Mouse (Mus musculus) heart, adult 2 months (tissue): ENCODE measurements around the gene Tubg2. TPM values are rescaled to one million over a fixed set of nuclear protein-coding genes. Genes with fewer than 3 reads are reported as not detected.
A peak's percentile ranks its signal among the peaks of the same experiment; 100 is the strongest.

Experiments used
- DNase-seq, 2 experiments: peaks; one replicate each; pipeline ENCODE4 v3.0.0; 2021
- H3K27ac ChIP-seq: fragments of 200-600 bp; 2 replicates; pipeline ENCODE4 v1.8.1; 2022
- H3K27me3 ChIP-seq: fragments of 200-500 bp; 2 replicates; pipeline ENCODE4 v1.6.1; 2012; ENCODE audit warnings: mild to moderate bottlenecking, low read length, inconsistent platforms, mixed read lengths; ENCODE audit not compliant: control insufficient read depth, insufficient read depth
- H3K36me3 ChIP-seq: fragments of 200-500 bp; 2 replicates; pipeline ENCODE4 v1.6.1; 2012; ENCODE audit warnings: low read length, inconsistent platforms; ENCODE audit not compliant: control insufficient read depth, insufficient read depth
- H3K4me1 ChIP-seq: fragments of 200-500 bp; 2 replicates; pipeline ENCODE4 v1.6.1; 2011; ENCODE audit warnings: low read length; ENCODE audit not compliant: control insufficient read depth, insufficient read depth
- H3K4me3 ChIP-seq: fragments of 200-600 bp; 2 replicates; pipeline ENCODE4 v1.8.1; 2022
- H3K79me2 ChIP-seq: fragments of 200-500 bp; replicated peaks from 2 replicates; pipeline ENCODE4 v1.6.1; 2012; ENCODE audit warnings: mild to moderate bottlenecking, inconsistent platforms, low read length, moderate library complexity, mixed read lengths; ENCODE audit not compliant: control insufficient read depth, insufficient read depth
- H3K9ac ChIP-seq: fragments of 200-500 bp; 2 replicates; pipeline ENCODE4 v1.6.1; 2012; ENCODE audit warnings: low read depth, mild to moderate bottlenecking, control low read depth, inconsistent platforms, low read length, mixed read lengths
- CTCF ChIP-seq: fragments of 200-600 bp; IDR thresholded peaks from 2 replicates; pipeline ENCODE4 v1.8.1; 2022; ENCODE audit warnings: antibody characterized with exemption, mild to moderate bottlenecking, moderate library complexity
- EP300 ChIP-seq: fragments of 200-500 bp; IDR thresholded peaks from 2 replicates; pipeline ENCODE4 v1.6.1; 2011; ENCODE audit warnings: low read depth, low read length, control low read depth; ENCODE audit not compliant: insufficient read depth
- POLR2A ChIP-seq: fragments of 200-500 bp; IDR thresholded peaks from 2 replicates; pipeline ENCODE4 v1.6.1; 2011; ENCODE audit warnings: mild to moderate bottlenecking, low read depth, low read length, control low read depth; ENCODE audit not compliant: insufficient read depth
- WGBS: fragments of 180-500 bp; shearing (Covaris S2); methylation state at CpG from one replicate; pipeline ENCODE4 v1.1.7; 2018; 5-methylcytosine and 5-hydroxymethylcytosine counted together
- intact Hi-C: fragments of 180-260 bp; cut with DNase I; formaldehyde crosslinking; loops from one replicate; pipeline ENCODE4 v1.15.1; 2025
- polyA plus RNA-seq: library from polyadenylated mRNA; depleted of rRNA; stranded (reverse); fragments of >200 nt; gene quantifications from 2 replicates; pipeline ENCODE4 v1.2.3, GENCODE M21; 2012
- total RNA-seq, 2 experiments: library from RNA; stranded (reverse); gene quantifications; 2 replicates each; pipeline ENCODE4 v1.2.3; 2021

The Tubg2 gene
- total and polyA plus RNA-seq, 3 experiments = 2.9 to 3.5 (median 3.5) TPM

GRCm38 (mm10) chr11:101170354-101170810, 14.7 kb downstream of the Tubg2 start, which contains the start of gene Cntnap1:
Cntnap1 (plus strand) TSS chr11:101170523.
- peaks cover 10% of the 10 kb centered on the region for H3K4me1 ChIP-seq
- no peaks in the 10 kb centered on the region for H3K27me3 ChIP-seq
- H3K9ac ChIP-seq = peak within 1 kb of the TSS; percentile 78
- TF ChIP-seq EP300 (peak; percentile 52; the same call in 1 of the 2 replicates), CTCF (no peak), POLR2A (peak; percentile 45; the same call in 1 of the 2 replicates)
- WGBS = under 1% methylated on average over 35 of the region's 35 CpGs
- peak; percentile 82 to 84 for DNase-seq
- no peaks in the 10 kb centered on the region for H3K79me2 ChIP-seq
- peak within 1 kb of the TSS; percentile 65 for H3K4me3 ChIP-seq
- peaks cover 2% of the 10 kb centered on the region; the same call in 1 of the 2 replicates for H3K36me3 ChIP-seq
- intact Hi-C loops = loop anchor here (5.0 to 10.0 kb wide), 2 partner anchors 33 to 456 kb away; partner anchors contain the start of genes Hspb9 and Kat2a
- peak within 1 kb of the TSS; percentile 96 for H3K27ac ChIP-seq

GRCm38 (mm10) chr11:101170811-101171610, 15.3 kb downstream of the Tubg2 start, which contains the start of gene Plekhh3:
Plekhh3 (minus strand) TSS chr11:101171351.
- Histone ChIP-seq H3K79me2 (no peaks in the 10 kb centered on the region), H3K4me1 (peaks cover 10% of the 10 kb centered on the region), H3K9ac (peak within 1 kb of the TSS; percentile 78), H3K27me3 (no peaks in the 10 kb centered on the region), H3K27ac (peak within 1 kb of the TSS; percentile 96), H3K36me3 (peaks cover 2% of the 10 kb centered on the region; the same call in 1 of the 2 replicates), H3K4me3 (peak within 1 kb of the TSS; percentile 65)
- WGBS = under 1% methylated on average over 48 of the region's 50 CpGs
- DNase-seq = peak; percentile 93 to 96
- intact Hi-C loops = loop anchor here (5.0 to 10.0 kb wide), 2 partner anchors 34 to 456 kb away; partner anchors contain the start of genes Hspb9 and Kat2a
- peak; percentile 34 for TF ChIP-seq CTCF
- TF ChIP-seq POLR2A = peak; percentile 80
- peak; percentile 69; the same call in 1 of the 2 replicates for TF ChIP-seq EP300

GRCm38 (mm10) chr11:101171721-101172433, 16.2 kb downstream of the Tubg2 start:
- H3K4me1 ChIP-seq = peaks cover 11% of the 10 kb centered on the region

GRCm38 (mm10) chr11:101172434-101172815, 16.7 kb downstream of the Tubg2 start:
- H3K36me3 ChIP-seq = 0 out of 2 replicates have a peak, but pooled peaks cover 2% of the 10 kb centered on the region
- no peak for DNase-seq
- H3K4me1 ChIP-seq = peaks cover 11% of the 10 kb centered on the region
- H3K27me3 ChIP-seq = no peaks in the 10 kb centered on the region
- H3K9ac ChIP-seq = peak overlapping the region; percentile 62
- TF ChIP-seq POLR2A (no peak), CTCF (no peak), EP300 (no peak)
- H3K4me3 ChIP-seq = peak overlapping the region; percentile 53
- no peaks in the 10 kb centered on the region for H3K79me2 ChIP-seq
- WGBS = 4% methylated on average over 5 of the region's 5 CpGs
- H3K27ac ChIP-seq = peak overlapping the region; percentile 91
- intact Hi-C loops = loop anchor here (5.0 to 10.0 kb wide), 2 partner anchors 35 to 458 kb away; partner anchors contain the start of genes Hspb9 and Kat2a

More at GRCm38 (mm10) chr11:101171721-101172433, 16.2 kb downstream of the Tubg2 start:
- Histone ChIP-seq H3K79me2 (no peaks in the 10 kb centered on the region), H3K36me3 (0 out of 2 replicates have a peak, but pooled peaks cover 2% of the 10 kb centered on the region), H3K27me3 (no peaks in the 10 kb centered on the region), H3K9ac (peak overlapping the region; percentile 62), H3K4me3 (peak overlapping the region; percentile 53), H3K27ac (peak overlapping the region; percentile 91)
- WGBS = under 1% methylated on average over 31 of the region's 31 CpGs
- TF ChIP-seq EP300 (no peak), POLR2A (peak; percentile 72)
- peak; percentile 83 to 84 for DNase-seq
- intact Hi-C loops = loop anchor here (5.0 to 10.0 kb wide), 2 partner anchors 35 to 457 kb away; partner anchors contain the start of genes Hspb9 and Kat2a

- H3K4me1 ChIP-seq = peaks cover 11% of the 10 kb centered on the region
- no peaks in the 10 kb centered on the region for H3K27me3 ChIP-seq
- intact Hi-C loops = loop anchor here (1.0 to 10.0 kb wide), 3 partner anchors 36 to 458 kb away; partner anchors contain the start of genes Hspb9 and Kat2a
- H3K4me3 ChIP-seq = peak overlapping the region; percentile 50
- H3K36me3 ChIP-seq = 0 out of 2 replicates have a peak, but pooled peaks cover 2% of the 10 kb centered on the region
- DNase-seq = peak; percentile 66 to 71
- H3K9ac ChIP-seq = peak overlapping the region; percentile 18; the same call in 1 of the 2 replicates
- WGBS = 8% methylated on average over 11 of the region's 11 CpGs
- H3K27ac ChIP-seq = peak overlapping the region; percentile 86
- H3K79me2 ChIP-seq = no peaks in the 10 kb centered on the region
- TF ChIP-seq CTCF (no peak), POLR2A (no peak), EP300 (no peak)
These were observed 17.4 kb downstream of the Tubg2 start for GRCm38 (mm10) chr11:101173112-101173511.
